Mouse (Mus musculus): ENCODE measurements at regions not wholly inside any gene's neighbourhood (a gene's known extent, or its start where the extent isn't known, plus 50 kb on each side); places are given as distances from the start of the nearest gene placed in this dataset.

DNA sequence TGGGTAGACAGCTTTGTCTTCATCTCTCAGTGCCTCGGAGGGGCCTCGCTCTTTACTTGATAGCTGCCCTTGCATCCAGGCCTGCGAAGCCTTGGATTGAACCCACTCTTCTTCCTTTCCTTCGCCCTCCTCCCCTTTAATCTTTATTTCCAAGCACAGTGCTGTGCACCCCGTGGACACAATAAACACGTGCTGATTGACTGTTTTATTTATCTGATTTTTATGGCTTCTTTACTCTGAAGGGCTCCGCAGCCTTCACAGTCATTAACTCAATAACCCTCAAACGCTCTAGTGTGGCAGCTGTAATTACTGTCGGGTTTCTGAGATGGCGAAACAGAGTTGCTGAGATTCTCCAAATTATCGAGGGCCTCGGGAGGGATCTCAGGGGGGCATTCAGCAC is 127.9 kb upstream of the Mphosph6 start:
- TF ChIP-seq POLR2A (IDR thresholded peaks at IDR 0.05; ENCODE audit: extremely low read depth, insufficient read depth, low read length) (no peak), CTCF (IDR thresholded peaks at IDR 0.05; ENCODE audit: extremely low read depth, insufficient read depth, low read length) (no peak)
